Mouse (Mus musculus) heart, adult 2 months (tissue): ENCODE data around the gene Abcc3.

Experiments used
- CTCF ChIP-seq: fragments of 200-600 bp; IDR thresholded peaks from 2 replicates; pipeline ENCODE4 v1.8.1; 2022; ENCODE audit warnings: antibody characterized with exemption, mild to moderate bottlenecking, moderate library complexity
- EP300 ChIP-seq: fragments of 200-500 bp; IDR thresholded peaks from 2 replicates; pipeline ENCODE4 v1.6.1; 2011; ENCODE audit warnings: low read depth, low read length, control low read depth; ENCODE audit not compliant: insufficient read depth

- TF ChIP-seq CTCF (no peak), EP300 (no peak)
Observed at GRCm38 (mm10) chr11:94389021-94389420, 3.8 kb downstream of the Abcc3 start.
